Mouse (Mus musculus) bone marrow macrophage, adult 2 months (primary cell): ENCODE measurements at regions not wholly inside any gene's neighbourhood (a gene's known extent, or its start where the extent isn't known, plus 50 kb on each side); places are given as distances from the start of the nearest gene placed in this dataset.
A peak's percentile ranks its signal among the peaks of the same experiment; 100 is the strongest.

ENCODE experiments used
- H3K27ac ChIP-seq: 2 replicates; pipeline ENCODE4 v1.5.1; 2012; ENCODE audit warnings: low read depth, low read length; ENCODE audit not compliant: insufficient read depth
- H3K4me1 ChIP-seq: 2 replicates; pipeline ENCODE4 v1.6.1; 2012; ENCODE audit warnings: low read length; ENCODE audit not compliant: control insufficient read depth, insufficient read depth
- H3K4me3 ChIP-seq: 2 replicates; pipeline ENCODE4 v1.5.1; 2012; ENCODE audit warnings: mild to moderate bottlenecking, low read length, moderate library complexity; ENCODE audit not compliant: insufficient read depth
- CTCF ChIP-seq: IDR thresholded peaks from 2 replicates; pipeline ENCODE4 v1.5.1; 2012; ENCODE audit warnings: low read depth, mild to moderate bottlenecking, low read length, moderate library complexity
- POLR2A ChIP-seq: IDR thresholded peaks from 2 replicates; pipeline ENCODE4 v1.6.1; 2012; ENCODE audit warnings: mild to moderate bottlenecking, low read depth, low read length, borderline replicate concordance

DNA sequence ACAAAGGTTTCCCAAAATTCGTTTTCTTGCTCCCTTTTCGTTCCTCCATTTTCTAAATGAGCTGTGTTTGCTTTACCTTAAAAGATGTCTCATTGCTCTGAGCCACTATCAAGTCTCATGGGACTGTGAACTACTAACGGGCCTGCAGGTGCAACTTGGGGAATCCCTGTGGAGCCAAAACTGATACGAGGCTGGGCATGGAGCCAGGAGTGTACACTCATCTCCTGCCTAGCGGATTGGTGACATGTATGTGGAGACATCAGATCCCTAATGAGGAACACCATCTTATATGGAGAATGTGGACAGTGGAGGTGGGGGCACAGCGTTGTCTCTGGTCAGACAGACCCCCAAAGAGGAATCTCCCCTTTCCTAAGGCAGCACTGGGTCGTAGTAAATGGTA is 119.6 kb upstream of the Nt5e start:
- Histone ChIP-seq H3K4me1 (no peaks in the 10 kb centered on the region), H3K4me3 (no peak overlapping the region), H3K27ac (no peak overlapping the region)
- TF ChIP-seq CTCF (no peak), POLR2A (no peak)

GRCm38 (mm10) chr9:88208022-88208421 is 119.0 kb upstream of the Nt5e start:
- no peaks in the 10 kb centered on the region for H3K4me1 ChIP-seq
- H3K27ac ChIP-seq: no peak overlapping the region
- H3K4me3 ChIP-seq: no peak overlapping the region
- no peak for TF ChIP-seq POLR2A
- TF ChIP-seq CTCF: no peak

DNA sequence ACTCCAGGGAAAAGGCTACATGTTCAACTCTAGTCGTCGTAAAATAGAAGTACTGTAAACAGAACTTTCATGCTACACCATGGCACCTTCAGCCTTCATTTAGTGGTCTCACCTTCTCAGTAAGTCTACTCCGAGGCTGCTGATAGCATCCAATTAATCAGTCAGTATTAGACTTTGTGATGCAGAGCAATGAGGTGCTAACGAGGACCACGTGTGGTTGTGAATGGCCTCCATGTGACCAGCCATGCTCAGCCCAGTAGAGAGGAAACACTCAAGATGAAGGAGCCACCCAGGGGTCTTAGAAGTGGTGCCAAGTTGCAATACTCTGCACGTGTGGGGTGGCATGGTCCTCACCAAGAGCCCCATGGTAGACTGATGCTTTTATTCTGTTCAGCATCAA is 112.2 kb upstream of the Nt5e start:
- H3K4me3 ChIP-seq: no peak overlapping the region
- H3K4me1 ChIP-seq: no peaks in the 10 kb centered on the region
- no peak overlapping the region for H3K27ac ChIP-seq
- TF ChIP-seq POLR2A (no peak), CTCF (no peak)

GRCm38 (mm10) chr9:88220360-88220759 is 106.6 kb upstream of the Nt5e start:
- TF ChIP-seq CTCF (no peak), POLR2A (no peak)
- Histone ChIP-seq H3K4me3 (no peak overlapping the region), H3K27ac (no peak overlapping the region), H3K4me1 (no peaks in the 10 kb centered on the region)

GRCm38 (mm10) chr9:88221276-88221675 is 105.7 kb upstream of the Nt5e start:
- Histone ChIP-seq H3K4me3 (no peak overlapping the region), H3K27ac (no peak overlapping the region), H3K4me1 (no peaks in the 10 kb centered on the region)
- TF ChIP-seq CTCF (no peak), POLR2A (no peak)

DNA sequence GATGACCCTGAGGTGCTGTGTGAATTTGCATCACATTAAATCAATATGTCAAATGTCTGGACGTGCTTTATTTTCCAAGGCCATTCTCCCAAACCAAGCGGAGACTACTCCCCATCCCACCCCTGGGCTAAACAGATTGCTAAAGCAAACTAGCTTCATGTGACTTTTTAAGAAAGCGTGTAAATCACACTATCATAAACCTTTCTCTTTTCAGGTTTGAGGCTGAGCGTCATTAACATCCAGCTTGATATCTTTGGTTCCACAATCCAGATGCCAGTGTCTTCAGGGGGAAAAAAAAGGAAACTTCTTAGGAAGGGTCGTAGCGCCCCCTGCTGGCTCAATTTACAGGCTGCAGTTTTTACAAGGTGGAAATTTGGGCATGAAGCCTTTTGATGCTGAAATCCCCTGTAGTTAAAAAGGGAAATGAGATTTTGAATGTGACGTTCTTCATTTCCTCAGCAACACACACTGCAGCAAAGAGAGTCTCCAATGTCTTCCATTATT is 105.1 kb upstream of the Nt5e start:
- no peak for TF ChIP-seq POLR2A
- TF ChIP-seq CTCF: no peak

DNA sequence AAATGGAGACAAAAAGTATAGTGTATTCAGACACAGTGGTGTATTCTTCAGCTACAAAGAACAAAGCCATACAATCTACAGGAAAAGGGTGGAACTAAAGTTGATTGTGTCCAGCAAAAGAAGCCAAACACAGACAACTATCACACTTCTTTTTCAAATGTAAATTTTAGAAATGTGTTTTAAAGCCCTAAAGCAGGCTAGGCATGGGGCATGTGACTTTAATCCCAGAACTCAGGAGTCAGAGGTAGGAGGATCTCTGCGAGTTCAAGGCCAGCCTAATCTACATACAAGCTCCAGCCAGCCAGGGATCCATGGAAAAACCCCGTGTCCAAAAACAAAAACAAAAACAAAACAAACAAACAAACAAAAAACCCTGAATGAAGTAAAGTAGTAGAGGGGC is 89.9 kb upstream of the Nt5e start:
- no peaks in the 10 kb centered on the region for H3K4me1 ChIP-seq
- H3K27ac ChIP-seq: no peak overlapping the region
- no peak for TF ChIP-seq POLR2A
- H3K4me3 ChIP-seq: no peak overlapping the region

More for the DNA sequence above, 105.1 kb upstream of the Nt5e start:
- no peak overlapping the region for H3K4me3 ChIP-seq
- no peak overlapping the region for H3K27ac ChIP-seq
- no peaks in the 10 kb centered on the region for H3K4me1 ChIP-seq

- no peak overlapping the region for H3K27ac ChIP-seq
- no peak for TF ChIP-seq CTCF
- TF ChIP-seq POLR2A: no peak
- H3K4me3 ChIP-seq: no peak overlapping the region
- no peaks in the 10 kb centered on the region for H3K4me1 ChIP-seq
Measured at GRCm38 (mm10) chr9:88238346-88238745, 88.7 kb upstream of the Nt5e start.

DNA sequence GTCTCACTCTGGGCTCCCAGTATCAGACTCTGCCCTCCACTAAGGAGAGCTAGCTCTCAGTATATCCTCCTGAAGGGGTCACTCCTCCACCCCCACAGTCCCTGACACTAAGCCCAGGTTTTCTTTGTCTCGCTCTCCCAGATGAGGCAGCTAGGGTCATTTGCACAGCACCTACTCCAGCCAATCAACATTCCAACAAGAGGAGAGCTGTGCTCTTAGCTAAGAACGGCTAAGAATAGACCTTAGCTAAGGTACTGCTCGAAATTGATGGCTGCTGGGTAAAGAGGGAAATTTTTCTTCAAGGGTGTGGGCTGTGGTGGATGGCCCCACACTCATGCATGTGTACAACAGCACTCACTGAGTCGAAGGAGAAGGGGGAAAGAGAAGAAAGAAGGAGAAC is 86.3 kb upstream of the Nt5e start:
- no peak for TF ChIP-seq POLR2A
- no peak for TF ChIP-seq CTCF
- Histone ChIP-seq H3K27ac (no peak overlapping the region), H3K4me3 (no peak overlapping the region), H3K4me1 (no peaks in the 10 kb centered on the region)

DNA sequence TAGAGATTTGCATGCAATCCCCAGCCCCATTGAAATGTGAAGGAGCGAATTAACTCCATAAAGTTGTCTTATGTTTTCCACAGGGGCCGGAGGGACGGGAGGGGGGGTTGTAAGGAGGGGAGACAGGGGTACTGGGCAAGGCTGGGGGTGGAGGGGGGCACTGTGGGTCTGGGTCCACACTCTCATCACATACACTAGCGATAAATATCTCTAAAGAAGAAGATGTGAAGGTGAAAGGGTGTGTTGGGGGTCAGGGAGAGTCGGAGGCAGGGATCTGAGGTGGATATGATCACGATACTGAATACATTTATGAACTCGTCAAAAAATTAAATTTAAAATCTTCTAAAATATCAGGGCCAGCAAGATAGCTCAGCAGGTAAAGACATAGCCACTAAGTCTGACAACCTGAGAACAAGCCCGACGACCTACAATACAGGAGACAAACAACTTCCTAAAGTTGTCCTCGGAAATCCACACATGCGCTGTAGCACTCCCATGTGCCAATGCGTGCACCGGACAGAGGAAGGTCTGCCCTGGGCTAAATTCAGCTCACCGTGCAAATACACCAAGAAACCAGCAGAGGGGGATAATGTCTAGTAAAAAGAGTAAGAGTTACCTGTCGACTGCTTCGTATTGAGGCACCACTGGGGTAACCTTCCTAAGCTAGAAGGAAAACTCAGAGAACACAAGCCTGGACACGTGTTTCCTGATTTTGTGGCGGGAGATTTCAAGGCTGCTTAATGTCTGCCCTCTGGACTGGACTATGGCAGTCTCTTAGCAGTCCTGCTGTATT is 85.6 kb upstream of the Nt5e start:
- TF ChIP-seq POLR2A (no peak), CTCF (peak; percentile 49; the same call in 1 of the 2 replicates)
- H3K4me3 ChIP-seq: peak overlapping the region; percentile 30; the same call in 1 of the 2 replicates
- H3K27ac ChIP-seq: no peak overlapping the region
- H3K4me1 ChIP-seq: no peaks in the 10 kb centered on the region
